Mouse (Mus musculus) liver, adult 2 months (tissue): ENCODE data around the gene Homer2. TPM values are rescaled to one million over a fixed set of nuclear protein-coding genes. Genes with fewer than 3 reads are reported as not detected.

Source experiments
- DNase-seq: peaks from one replicate; pipeline ENCODE4 v3.0.0-alpha.2; 2011; ENCODE audit warnings: low read depth, low spot score; ENCODE audit errors: extremely low read depth
- H3K27ac ChIP-seq: fragments of 200-500 bp; replicated peaks from 2 replicates; pipeline ENCODE4 v1.5.1; 2012; ENCODE audit warnings: low read depth, mild to moderate bottlenecking, control low read depth, inconsistent platforms, low read length; ENCODE audit not compliant: insufficient read depth
- H3K27me3 ChIP-seq: fragments of 200-500 bp; 2 replicates; pipeline ENCODE4 v1.6.1; 2012; ENCODE audit warnings: mild to moderate bottlenecking, moderate library complexity, low read length, inconsistent platforms; ENCODE audit not compliant: control insufficient read depth, insufficient read depth
- H3K36me3 ChIP-seq: fragments of 200-500 bp; 2 replicates; pipeline ENCODE4 v1.6.1; 2012; ENCODE audit warnings: low read length, inconsistent platforms; ENCODE audit not compliant: control insufficient read depth, insufficient read depth
- H3K4me1 ChIP-seq: fragments of 200-500 bp; 2 replicates; pipeline ENCODE4 v1.6.1; 2011; ENCODE audit warnings: low read length; ENCODE audit not compliant: control insufficient read depth, insufficient read depth
- H3K4me3 ChIP-seq: fragments of 200-500 bp; 2 replicates; pipeline ENCODE4 v1.5.1; 2011; ENCODE audit warnings: low read depth, mild to moderate bottlenecking, control low read depth, low read length, moderate library complexity; ENCODE audit not compliant: insufficient read depth
- H3K79me2 ChIP-seq: fragments of 200-500 bp; 2 replicates; pipeline ENCODE4 v1.6.1; 2012; ENCODE audit warnings: inconsistent platforms, mild to moderate bottlenecking, low read length, moderate library complexity; ENCODE audit not compliant: control insufficient read depth, insufficient read depth
- H3K9ac ChIP-seq: fragments of 200-500 bp; 2 replicates; pipeline ENCODE4 v1.6.1; 2012; ENCODE audit warnings: low read depth, mild to moderate bottlenecking, control low read depth, inconsistent platforms, low read length
- CTCF ChIP-seq: fragments of 200-500 bp; IDR thresholded peaks from 2 replicates; pipeline ENCODE4 v1.5.1; 2011; ENCODE audit warnings: low read depth, low read length, control low read depth
- POLR2A ChIP-seq: fragments of 200-500 bp; IDR thresholded peaks from 2 replicates; pipeline ENCODE4 v1.6.1; 2011; ENCODE audit warnings: low read length, control low read depth; ENCODE audit not compliant: insufficient read depth; ENCODE audit errors: extremely low read depth
- WGBS: fragments of 180-500 bp; shearing (Covaris S2); methylation state at CpG from one replicate; pipeline ENCODE4 v1.1.7; 2018; 5-methylcytosine and 5-hydroxymethylcytosine counted together
- polyA plus RNA-seq: library from polyadenylated mRNA; depleted of rRNA; stranded (reverse); fragments of >200 nt; gene quantifications from 2 replicates; pipeline ENCODE4 v1.2.3, GENCODE M21; 2012
- total RNA-seq: library from RNA; depleted of rRNA; stranded (reverse); fragments of >200 nt; gene quantifications from 2 replicates; pipeline ENCODE4 v1.2.3, GENCODE M21; 2014

Gene Homer2
- total and polyA plus RNA-seq, 2 experiments = 18.4 to 32.2 TPM

DNA sequence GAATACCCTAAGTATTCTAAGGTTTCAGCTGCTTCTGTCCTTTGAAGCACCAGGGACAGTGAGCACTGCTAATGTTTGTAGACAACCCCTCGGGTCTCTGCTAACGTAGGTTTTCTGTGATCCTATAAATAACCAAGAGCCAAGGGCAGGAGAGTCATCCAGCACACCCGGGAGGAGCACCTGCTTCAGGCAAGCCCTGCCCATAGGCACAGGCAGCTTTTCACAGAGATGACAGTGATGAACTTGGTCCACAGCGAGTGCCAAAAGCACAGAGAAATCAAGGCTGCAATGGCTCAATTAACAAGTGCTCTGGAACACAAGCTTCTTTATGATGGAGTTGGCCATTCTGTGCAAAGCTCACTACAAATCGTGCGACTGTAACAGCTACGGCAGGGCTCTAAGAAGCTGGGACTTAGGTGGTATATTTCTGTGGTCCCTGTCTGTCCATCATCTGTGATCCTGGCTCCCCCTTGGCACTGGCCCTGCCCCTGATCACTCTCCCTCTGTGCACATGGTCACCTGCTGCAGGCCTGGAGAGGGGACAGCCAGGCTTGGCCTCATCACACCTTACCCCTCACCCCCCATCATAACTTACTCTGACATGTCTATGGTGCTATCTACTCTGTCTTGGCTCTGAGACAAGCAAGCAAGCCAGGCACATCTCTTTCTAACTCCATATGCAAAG, 62.6 kb downstream of the Homer2 start:
- no peak overlapping the region for H3K4me3 ChIP-seq
- H3K27ac ChIP-seq = no peak overlapping the region
- no peaks in the 10 kb centered on the region for H3K27me3 ChIP-seq
- H3K79me2 ChIP-seq = peaks cover 9% of the 10 kb centered on the region; the same call in 1 of the 2 replicates
- peaks cover 4% of the 10 kb centered on the region for H3K36me3 ChIP-seq
- 83% methylated on average over 7 of the region's 7 CpGs for WGBS
- no peak for TF ChIP-seq POLR2A
- no peak for TF ChIP-seq CTCF
- DNase-seq = no peak
- H3K9ac ChIP-seq = no peak overlapping the region
- no peaks in the 10 kb centered on the region for H3K4me1 ChIP-seq

DNA sequence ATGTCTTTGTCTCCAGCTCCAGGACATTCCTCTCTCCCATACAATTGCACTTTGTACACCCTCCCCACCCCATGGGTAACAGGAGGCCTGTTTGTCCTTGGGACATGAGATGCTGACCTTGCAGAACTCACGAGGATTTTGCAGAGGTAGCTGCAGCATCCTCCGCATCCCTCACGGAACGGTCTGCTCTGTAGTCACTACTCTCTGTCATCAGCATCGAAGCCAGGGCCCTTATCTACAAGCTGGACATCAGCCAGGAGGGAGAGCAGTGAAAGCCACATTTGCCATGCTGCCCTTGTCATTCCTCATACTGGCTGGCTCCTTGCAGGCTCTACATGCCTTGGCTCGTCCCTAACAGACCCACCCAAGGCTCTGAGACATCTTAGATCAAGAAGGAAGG, 66.2 kb downstream of the Homer2 start:
- no peaks in the 10 kb centered on the region for H3K4me1 ChIP-seq
- no peak overlapping the region for H3K27ac ChIP-seq
- 55% methylated on average over 6 of the region's 6 CpGs for WGBS
- TF ChIP-seq POLR2A = no peak
- TF ChIP-seq CTCF = no peak
- no peaks in the 10 kb centered on the region for H3K27me3 ChIP-seq
- peak; percentile 7 for DNase-seq
- H3K4me3 ChIP-seq = no peak overlapping the region
- no peak overlapping the region for H3K9ac ChIP-seq
- H3K79me2 ChIP-seq = peaks cover 9% of the 10 kb centered on the region; the same call in 1 of the 2 replicates
- peaks cover 5% of the 10 kb centered on the region; the same call in 1 of the 2 replicates for H3K36me3 ChIP-seq

DNA sequence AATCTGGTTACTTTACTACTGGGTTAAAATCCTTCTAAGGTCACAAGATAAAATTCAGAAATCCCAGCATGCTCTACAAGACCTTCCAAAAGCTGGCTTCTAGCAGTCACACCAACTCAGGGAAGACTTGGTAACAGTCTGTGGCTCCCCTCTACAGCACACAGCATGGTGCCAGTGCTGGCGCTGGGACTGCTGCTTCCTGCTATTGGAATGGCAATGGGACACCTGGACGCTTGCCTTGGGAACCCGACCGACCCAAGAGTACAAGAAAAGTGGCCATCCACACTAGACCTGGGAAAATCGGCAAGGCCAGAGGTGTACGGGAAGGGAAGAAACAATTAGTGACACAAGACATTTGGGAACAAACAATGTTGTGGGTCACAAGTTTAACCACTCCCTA, 74.7 kb downstream of the Homer2 start:
- Histone ChIP-seq H3K4me3 (no peak overlapping the region), H3K27me3 (no peaks in the 10 kb centered on the region), H3K27ac (no peak overlapping the region), H3K79me2 (no peaks in the 10 kb centered on the region), H3K36me3 (peaks cover 7% of the 10 kb centered on the region; the same call in 1 of the 2 replicates), H3K9ac (no peak overlapping the region), H3K4me1 (no peaks in the 10 kb centered on the region)
- TF ChIP-seq POLR2A = no peak
- no peak for TF ChIP-seq CTCF
- WGBS = 88% methylated on average over 6 of the region's 6 CpGs
- DNase-seq = no peak

DNA sequence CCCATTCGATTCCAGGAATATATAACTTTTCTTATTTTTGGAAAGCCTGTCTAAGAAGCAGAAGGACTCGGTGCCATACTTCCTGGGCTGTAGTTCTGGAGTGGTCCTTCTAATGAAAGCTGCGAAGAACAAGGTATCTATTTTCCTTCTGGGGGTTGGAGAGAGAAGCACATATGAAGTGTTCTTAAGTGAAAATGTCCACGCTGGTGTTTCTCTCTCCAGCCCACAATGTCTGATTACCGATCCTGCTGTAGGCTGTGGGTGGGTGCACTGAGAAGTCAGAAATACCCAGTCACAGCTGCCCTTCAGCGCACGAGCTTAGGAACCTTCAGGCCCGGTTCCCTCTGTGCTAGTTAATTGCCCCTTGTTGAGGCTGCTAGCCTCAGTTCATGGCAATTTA, 76.1 kb downstream of the Homer2 start:
- no peaks in the 10 kb centered on the region for H3K79me2 ChIP-seq
- no peak overlapping the region for H3K27ac ChIP-seq
- no peaks in the 10 kb centered on the region for H3K27me3 ChIP-seq
- no peaks in the 10 kb centered on the region for H3K4me1 ChIP-seq
- DNase-seq = no peak
- TF ChIP-seq POLR2A = no peak
- no peak for TF ChIP-seq CTCF
- H3K4me3 ChIP-seq = no peak overlapping the region
- H3K36me3 ChIP-seq = peaks cover 3% of the 10 kb centered on the region; the same call in 1 of the 2 replicates
- 96% methylated on average over 8 of the region's 8 CpGs for WGBS
- H3K9ac ChIP-seq = no peak overlapping the region

DNA sequence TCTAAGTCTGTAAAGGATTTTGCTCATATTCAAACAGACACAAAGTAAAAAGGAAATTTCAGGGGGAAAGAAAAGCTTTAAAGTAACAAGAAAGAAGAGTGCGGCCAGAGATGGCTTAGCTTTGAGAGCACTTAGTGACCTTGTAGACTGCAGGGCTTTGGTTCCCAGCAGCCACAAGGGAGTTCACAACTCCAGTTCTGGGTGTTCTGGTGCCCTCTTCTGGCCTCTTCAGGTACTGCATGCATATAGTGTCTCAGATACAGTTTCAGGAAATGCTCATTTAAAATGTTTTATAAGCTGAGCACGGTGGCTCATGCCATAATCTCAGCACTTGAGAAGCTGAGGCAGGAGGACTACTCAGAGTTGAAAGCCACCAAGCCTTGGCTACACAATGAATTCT, 80.9 kb downstream of the Homer2 start:
- Histone ChIP-seq H3K4me3 (no peak overlapping the region), H3K9ac (no peak overlapping the region), H3K27ac (no peak overlapping the region), H3K79me2 (no peaks in the 10 kb centered on the region), H3K27me3 (no peaks in the 10 kb centered on the region), H3K36me3 (no peaks in the 10 kb centered on the region), H3K4me1 (no peaks in the 10 kb centered on the region)
- 86% methylated on average over 2 of the region's 2 CpGs for WGBS
- TF ChIP-seq CTCF (peak; percentile 44; the same call in 1 of the 2 replicates), POLR2A (no peak)
- no peak for DNase-seq

GRCm38 (mm10) chr7:81623767-81624166, 83.6 kb downstream of the Homer2 start:
- Histone ChIP-seq H3K27me3 (no peaks in the 10 kb centered on the region), H3K36me3 (no peaks in the 10 kb centered on the region), H3K4me1 (no peaks in the 10 kb centered on the region), H3K79me2 (no peaks in the 10 kb centered on the region), H3K9ac (no peak overlapping the region), H3K27ac (no peak overlapping the region), H3K4me3 (no peak overlapping the region)
- 80% methylated on average over 6 of the region's 6 CpGs for WGBS
- DNase-seq = peak; percentile 20
- no peak for TF ChIP-seq CTCF
- no peak for TF ChIP-seq POLR2A
